Mouse (Mus musculus): ENCODE data around the gene 4930558K02Rik.

Gene 4930558K02Rik

DNA sequence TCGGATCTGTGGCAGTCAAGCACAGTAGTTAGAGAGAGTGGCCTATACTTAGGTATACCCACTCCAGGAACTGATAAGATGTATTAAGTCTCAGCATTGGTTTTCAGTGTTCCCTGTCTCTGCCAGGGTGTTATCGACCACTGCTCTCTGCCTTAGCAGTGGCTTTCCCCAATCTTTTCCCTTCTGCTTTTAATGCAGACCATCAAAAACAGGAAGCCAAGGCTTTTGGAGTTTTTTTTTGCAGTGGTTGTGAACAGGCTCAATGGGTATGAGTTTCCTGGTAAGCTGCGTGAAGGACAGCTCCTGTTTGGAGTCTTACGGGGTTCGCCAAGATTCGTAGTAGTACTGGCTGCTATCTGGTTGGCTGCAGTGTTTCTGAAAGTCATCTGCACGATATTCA, 13.0 kb upstream of the 4930558K02Rik start:
- DNase-seq (ENCODE audit: low spot score): no peak

DNA sequence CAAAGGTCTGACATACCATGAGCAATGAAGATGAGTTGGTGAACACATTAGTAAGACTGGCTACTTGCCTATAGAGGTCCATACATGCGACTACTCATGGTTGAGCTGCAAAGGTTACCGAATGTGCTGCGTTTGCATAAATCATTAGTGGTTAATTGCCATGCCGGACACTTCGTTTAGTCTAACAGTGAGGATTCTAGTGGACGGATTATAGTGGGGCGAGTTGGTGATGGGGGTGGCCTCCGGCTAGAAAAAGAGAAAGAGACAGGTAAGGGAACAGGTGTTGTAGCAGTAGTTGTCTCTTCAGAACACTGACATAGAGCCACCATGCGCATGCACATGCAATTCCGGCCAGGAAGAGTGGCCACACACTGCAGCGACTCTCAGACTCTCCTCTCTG, 12.4 kb upstream of the 4930558K02Rik start:
- no peak for DNase-seq (ENCODE audit: low spot score)

- no peak for DNase-seq (ENCODE audit: low spot score)
Measured at GRCm38 (mm10) chr1:161990684-161991578, 11.5 kb upstream of the 4930558K02Rik start.

DNA sequence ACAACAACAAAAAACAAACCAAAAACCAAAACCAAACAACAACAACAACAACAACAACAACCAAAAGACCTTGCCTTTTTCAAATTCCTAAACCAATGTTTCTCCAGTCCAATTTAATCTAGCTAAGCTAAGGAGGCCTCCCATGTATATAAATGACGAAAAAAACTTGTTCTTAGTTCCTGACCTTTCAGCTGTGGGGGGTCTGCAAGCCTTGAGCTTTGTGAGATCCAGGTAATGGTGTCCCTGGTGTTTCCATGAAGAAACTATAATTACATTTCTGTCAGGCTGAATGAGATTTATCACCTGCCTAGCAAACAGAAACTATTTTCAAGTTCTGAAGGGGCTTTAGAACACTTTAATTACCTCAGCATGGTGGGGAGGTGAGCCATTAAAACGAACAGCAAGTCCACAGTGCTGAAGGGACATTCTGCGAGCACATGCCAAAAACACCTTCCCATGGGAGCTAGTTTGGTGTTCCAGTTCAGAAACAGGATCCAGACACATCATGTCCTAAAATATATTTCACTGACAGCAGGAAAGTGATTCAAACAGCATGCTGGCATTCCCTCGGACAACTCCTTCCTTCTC, 4.6 kb upstream of the 4930558K02Rik start:
- peak; percentile 70 for DNase-seq (ENCODE audit: low spot score)

GRCm38 (mm10) chr1:161983451-161983850, 4.0 kb upstream of the 4930558K02Rik start:
- peak; percentile 22 for DNase-seq (ENCODE audit: low spot score)

DNA sequence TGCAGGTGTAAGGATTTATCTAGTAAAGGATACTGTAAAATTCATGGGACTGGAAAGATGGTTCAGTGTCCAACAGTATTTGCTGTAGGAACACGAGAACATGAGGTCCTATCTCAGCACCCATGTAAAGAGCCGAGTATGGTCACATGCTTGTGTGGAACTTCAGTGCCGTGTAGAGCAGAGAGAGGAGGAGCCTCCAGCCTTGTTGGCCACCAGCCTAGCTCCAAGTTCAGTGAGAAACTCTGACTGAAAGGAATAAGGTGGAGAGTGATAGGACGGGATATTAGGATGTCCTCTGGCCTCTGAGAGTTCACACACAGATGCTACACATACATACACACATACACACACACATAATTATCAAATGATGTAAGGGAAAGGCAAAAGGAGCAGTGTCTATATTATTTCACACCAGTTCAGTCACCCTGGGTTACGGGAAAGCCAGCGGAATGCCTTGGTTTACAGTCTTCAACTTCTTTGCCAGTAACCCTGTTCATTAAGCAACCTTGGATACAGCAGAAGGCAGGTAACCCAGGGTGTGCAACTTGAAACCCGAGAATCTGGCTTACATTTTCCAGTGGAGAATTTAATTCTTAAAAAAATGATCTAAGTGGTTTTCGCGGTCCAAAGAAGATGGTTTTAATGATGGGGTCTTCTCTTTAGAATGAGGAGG, 1.3 kb upstream of the 4930558K02Rik start:
- no peak for DNase-seq (ENCODE audit: low spot score)

DNA sequence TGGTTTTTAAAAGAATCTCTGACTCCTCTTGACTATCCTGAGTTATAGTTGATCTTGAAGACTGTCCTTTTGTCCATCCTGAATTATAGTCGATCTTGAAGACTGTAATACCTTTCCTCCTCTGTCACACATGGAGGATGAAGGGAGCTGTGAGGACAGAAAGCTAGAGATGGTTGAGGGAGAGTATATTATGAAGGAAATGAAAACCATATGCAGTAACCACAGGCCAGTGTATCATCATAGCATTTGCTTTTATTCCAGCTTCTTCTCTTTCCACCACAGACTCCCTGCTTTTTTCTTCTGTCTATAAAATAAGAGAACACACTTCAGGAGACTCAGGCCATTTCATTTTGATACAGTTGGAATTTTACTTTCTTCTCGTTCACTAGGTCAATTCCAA, 610 bp upstream of the 4930558K02Rik start:
- no peak for DNase-seq (ENCODE audit: low spot score)

DNA sequence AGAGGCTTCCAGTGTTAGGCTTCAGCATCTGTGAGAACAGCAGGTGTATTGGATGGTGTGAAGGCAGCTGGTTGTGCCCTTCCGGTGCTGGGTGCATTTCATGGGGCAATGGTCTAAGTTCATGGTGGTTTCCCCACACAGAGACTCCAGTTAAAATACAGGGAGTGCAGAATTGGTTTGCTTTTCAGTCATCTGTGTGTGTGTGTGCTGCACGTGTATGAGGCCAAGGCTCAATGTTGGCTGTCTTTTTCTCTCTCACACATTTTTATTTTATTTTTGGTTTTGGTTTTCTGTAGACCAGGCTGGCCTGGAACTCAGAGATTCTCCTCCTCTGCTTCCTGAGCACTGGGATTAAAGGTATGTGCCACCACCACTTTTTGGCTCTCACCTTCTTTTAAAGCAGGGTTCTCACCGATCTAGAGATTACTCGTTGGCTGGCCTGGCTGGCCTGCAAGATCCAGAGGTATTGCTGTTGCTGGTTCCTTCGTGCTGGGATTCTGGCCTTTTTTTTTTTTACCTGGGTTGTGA, 1.2 kb downstream of the 4930558K02Rik start:
- no peak for DNase-seq (ENCODE audit: low spot score)

GRCm38 (mm10) chr1:161977331-161977730, 2.1 kb downstream of the 4930558K02Rik start:
- no peak for DNase-seq (ENCODE audit: low spot score)

DNA sequence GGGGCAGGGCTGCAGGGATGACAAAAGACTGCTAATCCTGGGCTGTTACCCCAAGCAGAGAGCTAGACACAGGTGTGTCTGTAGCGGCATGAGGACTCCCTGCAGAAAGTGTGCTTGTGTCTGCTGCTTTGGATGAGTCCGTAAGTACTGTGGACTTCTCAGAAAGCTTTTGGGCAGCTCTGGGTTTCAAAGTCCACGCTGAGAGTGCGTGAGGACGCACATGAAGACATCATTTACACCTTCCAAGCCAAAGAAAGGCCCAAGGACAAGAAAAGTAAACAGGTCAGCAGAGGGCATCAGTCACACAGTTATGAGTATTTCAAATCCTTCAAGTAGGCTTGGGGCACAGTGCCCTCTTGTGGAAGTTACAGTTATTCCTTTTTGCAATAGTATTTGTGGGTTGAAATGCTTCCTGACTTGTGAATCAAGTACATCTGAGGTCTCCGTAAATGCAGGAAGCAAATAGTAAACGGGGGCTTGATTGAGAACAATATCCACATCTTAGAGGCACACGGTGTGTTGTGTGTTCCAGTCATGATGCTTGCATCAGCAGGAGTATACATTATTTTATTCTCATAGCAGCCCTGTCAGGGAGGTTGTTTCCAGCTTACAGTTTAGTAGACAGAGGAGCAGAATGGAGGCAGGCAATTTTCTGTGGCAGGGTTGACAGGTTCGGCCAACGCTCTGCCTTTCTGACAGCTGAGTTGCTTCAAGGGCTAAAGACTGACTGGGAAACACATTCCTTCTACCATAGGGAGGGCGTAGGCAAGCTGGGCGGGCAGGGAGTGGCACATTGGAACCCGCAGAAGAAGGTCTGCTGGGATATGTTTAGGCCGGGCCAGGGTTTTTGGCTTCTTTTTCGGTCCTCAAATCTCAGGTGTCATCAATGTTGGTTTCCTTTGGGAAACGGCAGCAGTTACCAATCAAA, 2.9 kb downstream of the 4930558K02Rik start:
- DNase-seq (ENCODE audit: low spot score): peak; percentile 95

DNA sequence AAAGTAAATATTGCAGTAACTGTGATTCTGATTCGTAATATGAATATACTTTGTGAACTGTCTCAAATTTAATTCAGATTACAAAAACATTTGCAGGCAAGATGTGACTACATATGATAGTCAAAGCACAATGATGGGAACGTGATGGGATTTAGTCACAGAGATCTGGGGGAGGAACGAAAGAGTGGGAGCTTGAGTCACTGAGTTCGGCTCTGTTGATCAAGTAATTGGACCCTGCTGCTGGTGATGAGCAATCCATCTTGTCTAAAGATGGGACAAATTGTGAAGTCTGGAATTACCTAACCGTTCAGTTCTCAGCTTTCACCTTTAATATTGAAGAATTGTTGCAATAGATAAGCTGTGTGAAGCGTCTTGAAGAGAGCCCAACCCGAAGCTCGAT, 7.2 kb downstream of the 4930558K02Rik start:
- no peak for DNase-seq (ENCODE audit: low spot score)

- DNase-seq (ENCODE audit: low spot score): no peak
Measured at GRCm38 (mm10) chr1:161970874-161971273, 8.6 kb downstream of the 4930558K02Rik start.

DNA sequence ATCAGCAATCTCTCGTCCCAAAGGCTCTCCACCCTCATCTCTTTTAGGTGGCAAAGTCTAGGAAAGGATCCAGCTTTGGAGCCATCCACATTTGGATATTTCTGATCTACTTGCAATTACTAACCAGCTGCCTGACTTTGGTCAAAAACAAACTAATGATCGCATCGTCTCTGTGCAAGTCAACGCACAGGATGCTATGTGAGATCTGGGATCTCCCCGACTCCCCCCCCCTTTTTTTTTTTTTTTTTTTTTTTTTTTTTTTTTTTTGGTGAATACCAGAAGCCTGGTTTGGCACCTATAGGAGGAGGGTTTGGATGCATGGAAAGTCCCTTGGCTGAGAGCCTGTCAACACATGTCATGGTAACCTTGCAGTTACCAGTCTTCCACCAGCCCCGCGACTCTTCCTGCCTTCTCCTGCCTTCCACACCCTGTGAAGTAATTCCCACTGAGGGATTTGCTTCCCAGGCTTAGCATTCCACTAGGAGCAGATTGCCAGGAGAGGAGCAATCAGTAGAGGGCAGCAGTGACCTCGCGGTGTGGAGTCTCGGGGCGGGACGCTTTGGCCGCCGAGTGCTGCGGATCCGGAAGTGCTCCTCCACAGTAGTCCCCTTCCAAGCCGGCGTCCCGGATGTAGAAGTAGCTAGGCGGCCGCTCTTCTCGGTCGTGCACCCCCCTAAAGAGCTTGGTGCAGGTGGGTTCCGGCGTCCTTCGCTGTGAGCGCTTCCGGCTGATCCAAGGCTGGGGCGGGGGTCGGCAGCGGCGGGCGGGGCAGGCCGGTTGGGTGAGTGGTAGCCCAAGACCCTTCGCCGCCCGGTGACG, 10.6 kb downstream of the 4930558K02Rik start, which contains the start of gene Pigc:
TSS of gene Pigc (plus strand) at position 598 of the 819 bp plus-strand sequence.
- DNase-seq (ENCODE audit: low spot score): peak; percentile 97

GRCm38 (mm10) chr1:161967936-161968335, 11.5 kb downstream of the 4930558K02Rik start:
- DNase-seq (ENCODE audit: low spot score): no peak

GRCm38 (mm10) chr1:161962465-161963377, 16.7 kb downstream of the 4930558K02Rik start:
- DNase-seq (ENCODE audit: low spot score): peak; percentile 63

GRCm38 (mm10) chr1:161957964-161958950, 21.2 kb downstream of the 4930558K02Rik start:
- DNase-seq (ENCODE audit: low spot score): no peak

GRCm38 (mm10) chr1:161955846-161956245, 23.6 kb downstream of the 4930558K02Rik start:
- DNase-seq (ENCODE audit: low spot score): no peak

GRCm38 (mm10) chr1:161952599-161952998, 26.8 kb downstream of the 4930558K02Rik start:
- no peak for DNase-seq (ENCODE audit: low spot score)

All from embryo, embryonic 10.5 days (tissue).